Mouse (Mus musculus) neural tube, embryonic 14.5 days (tissue): ENCODE data around the gene Cdkn1a. TPM values are rescaled to one million over a fixed set of nuclear protein-coding genes. Genes with fewer than 3 reads are reported as not detected.
A peak's percentile ranks its signal among the peaks of the same experiment; 100 is the strongest.
"Not testable (repeated sequence)": the region's sequence is repeated elsewhere in the genome, so short reads cannot be mapped to it uniquely, and the experiment has no call there.

Experiments
- ATAC-seq: fragments of 200-750 bp; cut with Nextera tagmentation; 2 replicates; pipeline ENCODE4 v1.8.0; 2017; ENCODE audit warnings: low read depth, mild to moderate bottlenecking, moderate TSS enrichment, moderate library complexity
- H3K27ac ChIP-seq: fragments of 300-500 bp; sonication (generic); 2 replicates; pipeline ENCODE4 v1.5.1; 2014; ENCODE audit warnings: low read depth, mild to moderate bottlenecking, control low read depth, low read length, moderate library complexity, mixed read lengths
- H3K27me3 ChIP-seq: fragments of 300-500 bp; sonication (generic); 2 replicates; pipeline ENCODE4 v1.6.1; 2014; ENCODE audit warnings: low read length; ENCODE audit not compliant: control insufficient read depth, insufficient read depth
- H3K36me3 ChIP-seq: fragments of 300-500 bp; sonication (generic); 2 replicates; pipeline ENCODE4 v1.6.1; 2014; ENCODE audit warnings: low read length, mixed read lengths; ENCODE audit not compliant: control insufficient read depth, insufficient read depth
- H3K4me1 ChIP-seq: fragments of 300-500 bp; sonication (generic); 2 replicates; pipeline ENCODE4 v1.6.1; 2014; ENCODE audit warnings: low read length; ENCODE audit not compliant: control insufficient read depth, insufficient read depth
- H3K4me2 ChIP-seq: fragments of 300-500 bp; sonication (generic); 2 replicates; pipeline ENCODE4 v1.6.1; 2014; ENCODE audit warnings: mild to moderate bottlenecking, low read depth, low read length, control low read depth
- H3K4me3 ChIP-seq: fragments of 300-500 bp; sonication (generic); 2 replicates; pipeline ENCODE4 v1.5.1; 2014; ENCODE audit warnings: low read depth, low read length, control low read depth, mixed read lengths
- H3K9ac ChIP-seq: fragments of 300-500 bp; sonication (generic); replicated peaks from 2 replicates; pipeline ENCODE4 v1.6.1; 2014; ENCODE audit warnings: low read depth, mild to moderate bottlenecking, control low read depth, low read length, mixed read lengths
- H3K9me3 ChIP-seq: fragments of 300-500 bp; sonication (generic); 2 replicates; pipeline ENCODE4 v1.6.1; 2016; ENCODE audit warnings: low read length; ENCODE audit not compliant: control insufficient read depth
- WGBS: fragments of 180-500 bp; shearing (Covaris S2); extraction: QIAGEN DNeasy Blood & Tissue Kit; methylation state at CpG from one replicate; pipeline ENCODE4 v1.1.7; 2014; 5-methylcytosine and 5-hydroxymethylcytosine counted together
- polyA plus RNA-seq: library from polyadenylated mRNA; unstranded; fragments of >200 nt; fragmentation: Nextera tagmentation; extraction: Ambion mirVana; gene quantifications from 2 replicates; pipeline ENCODE4 v1.2.1, GENCODE M21; 2014

Cdkn1a gene
- polyA plus RNA-seq, 1 experiment from 2014 or later = 81.1 TPM

- WGBS = under 1% methylated on average over 43 of the region's 44 CpGs
- H3K9ac ChIP-seq = peak overlapping the region; percentile 54
- no peaks in the 10 kb centered on the region for H3K36me3 ChIP-seq
- H3K27me3 ChIP-seq = no peaks in the 10 kb centered on the region; the same call in 1 of the 2 replicates
- peaks cover 12% of the 10 kb centered on the region; the same call in 1 of the 2 replicates for H3K4me1 ChIP-seq
- peak overlapping the region; percentile 13; the same call in 1 of the 2 replicates for H3K27ac ChIP-seq
- peak overlapping the region; percentile 86 for H3K4me2 ChIP-seq
- H3K4me3 ChIP-seq = peak overlapping the region; percentile 49
- peak; percentile 88 for ATAC-seq
- H3K9me3 ChIP-seq = no peaks in the 10 kb centered on the region
These were observed 4.5 kb downstream of the Cdkn1a start for GRCm38 (mm10) chr17:29095201-29095733.

- Histone ChIP-seq H3K27me3 (no peaks in the 10 kb centered on the region; the same call in 1 of the 2 replicates), H3K36me3 (no peaks in the 10 kb centered on the region), H3K9me3 (no peaks in the 10 kb centered on the region), H3K4me1 (peaks cover 12% of the 10 kb centered on the region; the same call in 1 of the 2 replicates), H3K27ac (no peak overlapping the region), H3K9ac (no peak overlapping the region), H3K4me2 (no peak overlapping the region), H3K4me3 (no peak overlapping the region)
- ATAC-seq = no peak
- 94% methylated on average over 6 of the region's 6 CpGs for WGBS
These were observed 5.5 kb downstream of the Cdkn1a start for GRCm38 (mm10) chr17:29096245-29096644.

- no peak overlapping the region for H3K4me2 ChIP-seq
- H3K36me3 ChIP-seq = no peaks in the 10 kb centered on the region
- H3K4me1 ChIP-seq = peaks cover 12% of the 10 kb centered on the region; the same call in 1 of the 2 replicates
- no peaks in the 10 kb centered on the region for H3K27me3 ChIP-seq
- H3K9ac ChIP-seq = no peak overlapping the region
- ATAC-seq = no peak
- no peak overlapping the region for H3K4me3 ChIP-seq
- H3K27ac ChIP-seq = no peak overlapping the region
- 75% methylated on average over 7 of the region's 7 CpGs for WGBS
- no peaks in the 10 kb centered on the region for H3K9me3 ChIP-seq
These were observed 6.2 kb downstream of the Cdkn1a start for GRCm38 (mm10) chr17:29096851-29097561.

- no peak overlapping the region for H3K27ac ChIP-seq
- no peaks in the 10 kb centered on the region for H3K27me3 ChIP-seq
- no peaks in the 10 kb centered on the region for H3K9me3 ChIP-seq
- H3K9ac ChIP-seq = no peak overlapping the region
- peaks cover 12% of the 10 kb centered on the region; the same call in 1 of the 2 replicates for H3K4me1 ChIP-seq
- no peak for ATAC-seq
- no peak overlapping the region for H3K4me2 ChIP-seq
- WGBS = 97% methylated on average over 23 of the region's 24 CpGs
- H3K4me3 ChIP-seq = no peak overlapping the region
- H3K36me3 ChIP-seq = no peaks in the 10 kb centered on the region
These were observed 7.5 kb downstream of the Cdkn1a start for GRCm38 (mm10) chr17:29098291-29098690.

- H3K9ac ChIP-seq = no peak overlapping the region
- H3K4me1 ChIP-seq = peaks cover 8% of the 10 kb centered on the region; the same call in 1 of the 2 replicates
- no peaks in the 10 kb centered on the region for H3K9me3 ChIP-seq
- H3K27me3 ChIP-seq = no peaks in the 10 kb centered on the region
- no peak overlapping the region for H3K4me3 ChIP-seq
- no peak overlapping the region for H3K27ac ChIP-seq
- WGBS = 82% methylated on average over 8 of the region's 8 CpGs
- H3K36me3 ChIP-seq = no peaks in the 10 kb centered on the region
- H3K4me2 ChIP-seq = no peak overlapping the region
- ATAC-seq = no peak
These were observed 8.3 kb downstream of the Cdkn1a start for GRCm38 (mm10) chr17:29099076-29099475.

- H3K9me3 ChIP-seq = no peaks in the 10 kb centered on the region
- no peak overlapping the region for H3K27ac ChIP-seq
- WGBS = 92% methylated on average over 7 of the region's 7 CpGs
- H3K36me3 ChIP-seq = no peaks in the 10 kb centered on the region
- no peak overlapping the region for H3K9ac ChIP-seq
- H3K4me1 ChIP-seq = no peaks in the 10 kb centered on the region
- H3K27me3 ChIP-seq = no peaks in the 10 kb centered on the region
- ATAC-seq = no peak
- no peak overlapping the region for H3K4me2 ChIP-seq
- no peak overlapping the region for H3K4me3 ChIP-seq
These were observed 9.9 kb downstream of the Cdkn1a start for GRCm38 (mm10) chr17:29100627-29101026.

- not testable (repeated sequence) for ATAC-seq
- 81% methylated on average over 6 of the region's 6 CpGs for WGBS
These were observed 19.6 kb downstream of the Cdkn1a start for GRCm38 (mm10) chr17:29110356-29110755.

GRCm38 (mm10) chr17:29111332-29111731, 20.6 kb downstream of the Cdkn1a start:
- ATAC-seq = no peak
- Histone ChIP-seq H3K4me3 (no peak overlapping the region), H3K9ac (no peak overlapping the region)

More at GRCm38 (mm10) chr17:29110356-29110755, 19.6 kb downstream of the Cdkn1a start:
- H3K9me3 ChIP-seq, H3K4me2 ChIP-seq, H3K36me3 ChIP-seq, H3K4me3 ChIP-seq, H3K9ac ChIP-seq, H3K27me3 ChIP-seq, H3K4me1 ChIP-seq, H3K27ac ChIP-seq: not testable (repeated sequence)

GRCm38 (mm10) chr17:29113591-29114352, 23.0 kb downstream of the Cdkn1a start, which contains the start of gene Rab44:
Gene Rab44, plus strand, starts transcription at chr17:29114145.
- WGBS = 94% methylated on average over 13 of the region's 13 CpGs
- Histone ChIP-seq H3K27ac (no peak within 1 kb of the TSS), H3K4me2 (no peak within 1 kb of the TSS), H3K4me3 (no peak within 1 kb of the TSS), H3K9ac (no peak within 1 kb of the TSS), H3K4me1 (no peaks in the 10 kb centered on the region), H3K9me3 (no peaks in the 10 kb centered on the region), H3K27me3 (no peaks in the 10 kb centered on the region), H3K36me3 (no peaks in the 10 kb centered on the region)
- no peak for ATAC-seq

More at GRCm38 (mm10) chr17:29111332-29111731, 20.6 kb downstream of the Cdkn1a start:
- Histone ChIP-seq H3K27ac (no peak overlapping the region), H3K36me3 (no peaks in the 10 kb centered on the region), H3K4me1 (no peaks in the 10 kb centered on the region), H3K9me3 (no peaks in the 10 kb centered on the region), H3K27me3 (no peaks in the 10 kb centered on the region), H3K4me2 (no peak overlapping the region)
- WGBS = 88% methylated on average over 5 of the region's 5 CpGs
